Mouse (Mus musculus) heart, embryonic 16.5 days (tissue): ENCODE results near the gene Mcrs1. TPM values are rescaled to one million over a fixed set of nuclear protein-coding genes. Genes with fewer than 3 reads are reported as not detected.
"Not testable (repeated sequence)": the region's sequence is repeated elsewhere in the genome, so short reads cannot be mapped to it uniquely, and the experiment has no call there.

Experiments
- ATAC-seq: fragments of 200-750 bp; cut with Nextera tagmentation; replicated peaks from 2 replicates; pipeline ENCODE4 v1.8.0; 2017; ENCODE audit warnings: moderate number of reproducible peaks; ENCODE audit not compliant: insufficient read depth, low FRiP score; ENCODE audit errors: extremely low read depth
- H3K27ac ChIP-seq: fragments of 300-500 bp; sonication (generic); 2 replicates; pipeline ENCODE4 v1.5.1; 2014; ENCODE audit warnings: mild to moderate bottlenecking, low read length, control low read depth, moderate library complexity
- H3K27me3 ChIP-seq: fragments of 300-500 bp; sonication (generic); 2 replicates; pipeline ENCODE4 v1.6.1; 2014; ENCODE audit warnings: low read length, mixed read lengths; ENCODE audit not compliant: control insufficient read depth, insufficient read depth
- H3K36me3 ChIP-seq: fragments of 300-500 bp; sonication (generic); 2 replicates; pipeline ENCODE4 v1.6.1; 2014; ENCODE audit not compliant: control insufficient read depth, insufficient read depth
- H3K4me1 ChIP-seq: fragments of 300-500 bp; sonication (generic); 2 replicates; pipeline ENCODE4 v1.6.1; 2014; ENCODE audit warnings: low read length, mixed read lengths; ENCODE audit not compliant: control insufficient read depth, insufficient read depth
- H3K4me2 ChIP-seq: fragments of 300-500 bp; sonication (generic); 2 replicates; pipeline ENCODE4 v1.6.1; 2014; ENCODE audit warnings: low read depth, mild to moderate bottlenecking, control low read depth, low read length
- H3K4me3 ChIP-seq: fragments of 300-500 bp; sonication (generic); 2 replicates; pipeline ENCODE4 v1.5.1; 2014; ENCODE audit warnings: mild to moderate bottlenecking, control low read depth, low read length
- H3K9ac ChIP-seq: fragments of 300-500 bp; sonication (generic); 2 replicates; pipeline ENCODE4 v1.6.1; 2014; ENCODE audit warnings: low read length, control low read depth
- H3K9me3 ChIP-seq: fragments of 300-500 bp; sonication (generic); replicated peaks from 2 replicates; pipeline ENCODE4 v1.6.1; 2016; ENCODE audit warnings: low read length; ENCODE audit not compliant: control insufficient read depth
- WGBS: fragments of 180-500 bp; shearing (Covaris S2); extraction: QIAGEN DNeasy Blood & Tissue Kit; methylation state at CpG from one replicate; pipeline ENCODE4 v1.1.7; 2014; 5-methylcytosine and 5-hydroxymethylcytosine counted together
- polyA plus RNA-seq: library from polyadenylated mRNA; unstranded; fragments of >200 nt; fragmentation: Nextera tagmentation; extraction: Ambion mirVana; gene quantifications from 2 replicates; pipeline ENCODE4 v1.2.1, GENCODE M21; 2015

Mcrs1 gene
- polyA plus RNA-seq, 1 experiment from 2014 or later = 155 TPM

- ATAC-seq = no peak
- H3K27ac ChIP-seq = peak overlapping the region; percentile 74
- WGBS = 66% methylated on average over 2 of the region's 2 CpGs
Observed at GRCm38 (mm10) chr15:99254477-99255005, 2.8 kb upstream of the Mcrs1 start.

GRCm38 (mm10) chr15:99253772-99254171 lies 2.0 kb upstream of the Mcrs1 start:
- ATAC-seq = no peak
- peak overlapping the region; percentile 67 for H3K27ac ChIP-seq
- no peak overlapping the region for H3K4me2 ChIP-seq
- peaks cover 33% of the 10 kb centered on the region for H3K4me1 ChIP-seq
- peaks cover 2% of the 10 kb centered on the region; the same call in 1 of the 2 replicates for H3K36me3 ChIP-seq
- no peak overlapping the region for H3K9ac ChIP-seq
- 88% methylated on average over 6 of the region's 6 CpGs for WGBS
- H3K27me3 ChIP-seq = no peaks in the 10 kb centered on the region
- no peak overlapping the region for H3K4me3 ChIP-seq
- no peaks in the 10 kb centered on the region for H3K9me3 ChIP-seq

More at GRCm38 (mm10) chr15:99254477-99255005, 2.8 kb upstream of the Mcrs1 start:
- Histone ChIP-seq H3K4me2 (no peak overlapping the region), H3K27me3 (no peaks in the 10 kb centered on the region), H3K36me3 (peaks cover under 1% of the 10 kb centered on the region; the same call in 1 of the 2 replicates), H3K4me3 (no peak overlapping the region), H3K9me3 (no peaks in the 10 kb centered on the region), H3K4me1 (peaks cover 34% of the 10 kb centered on the region), H3K9ac (no peak overlapping the region; the same call in 1 of the 2 replicates)

DNA sequence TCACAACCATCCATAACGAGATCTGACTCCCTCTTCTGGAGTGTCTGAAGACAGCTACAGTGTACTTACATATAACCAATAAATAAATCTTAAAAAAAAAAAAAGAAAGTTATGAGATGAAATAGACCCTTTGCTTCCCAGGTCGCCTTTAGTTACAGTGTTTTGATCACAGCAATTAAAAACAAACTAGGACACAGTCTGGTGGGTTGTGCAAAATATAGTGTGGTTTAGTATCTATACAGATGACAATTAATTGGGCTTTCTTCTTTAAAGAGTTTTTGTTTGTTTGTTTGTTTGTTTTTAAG lies 1.4 kb upstream of the Mcrs1 start:
- 48% methylated on average over 2 of the region's 2 CpGs for WGBS
- H3K27me3 ChIP-seq, ATAC-seq, H3K9ac ChIP-seq, H3K36me3 ChIP-seq, H3K9me3 ChIP-seq: not testable (repeated sequence)
- Histone ChIP-seq H3K4me2 (peak overlapping the region; percentile 93), H3K4me3 (peak overlapping the region; percentile 69), H3K4me1 (peaks cover 38% of the 10 kb centered on the region), H3K27ac (peak overlapping the region; percentile 100)

DNA sequence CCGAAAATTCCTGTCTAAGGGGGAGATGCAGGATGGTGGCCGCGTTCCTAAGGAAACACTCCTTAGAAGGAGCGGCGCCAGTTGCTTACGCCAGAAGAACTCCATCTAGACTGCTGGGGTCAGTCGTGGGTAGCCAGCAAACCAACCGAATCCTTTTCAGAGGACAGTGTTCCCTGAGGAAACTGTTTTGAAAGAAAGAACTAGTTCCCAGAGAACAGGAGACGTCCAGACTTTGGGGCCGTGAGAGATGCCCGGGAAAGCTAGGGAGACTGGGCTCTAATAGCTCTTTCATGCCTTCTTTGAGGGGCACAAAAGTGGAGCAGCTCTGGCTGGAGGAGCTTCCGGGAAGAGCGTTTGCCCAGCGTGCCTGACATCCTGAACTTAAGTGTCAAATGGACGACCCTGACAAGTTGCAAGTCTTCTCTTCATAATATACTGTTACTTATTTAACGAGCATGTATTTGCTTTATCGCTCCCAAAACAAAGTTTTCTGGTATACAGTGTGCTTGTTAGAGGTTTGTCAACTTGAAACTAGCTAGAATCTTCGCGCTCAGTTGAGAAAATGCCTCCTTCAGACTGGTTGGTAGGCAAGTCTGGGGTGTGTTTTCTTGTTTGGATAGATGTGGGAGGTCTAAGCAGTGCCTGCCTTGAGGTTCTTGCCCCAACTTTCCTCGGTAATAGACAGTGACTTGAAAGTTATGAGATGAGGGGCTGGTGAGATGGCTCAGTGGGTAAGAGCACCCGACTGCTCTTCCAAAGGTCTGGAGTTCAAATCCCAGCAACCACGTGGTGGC lies 817 bp upstream of the Mcrs1 start:
- H3K9ac ChIP-seq = peak overlapping the region; percentile 80
- H3K4me2 ChIP-seq = peak overlapping the region; percentile 93
- peak; percentile 39 for ATAC-seq
- peaks cover 44% of the 10 kb centered on the region for H3K4me1 ChIP-seq
- no peaks in the 10 kb centered on the region for H3K9me3 ChIP-seq
- peak overlapping the region; percentile 100 for H3K27ac ChIP-seq
- 4% methylated on average over 22 of the region's 22 CpGs for WGBS
- peaks cover 2% of the 10 kb centered on the region; the same call in 1 of the 2 replicates for H3K36me3 ChIP-seq
- peak overlapping the region; percentile 69 for H3K4me3 ChIP-seq
- no peaks in the 10 kb centered on the region for H3K27me3 ChIP-seq

DNA sequence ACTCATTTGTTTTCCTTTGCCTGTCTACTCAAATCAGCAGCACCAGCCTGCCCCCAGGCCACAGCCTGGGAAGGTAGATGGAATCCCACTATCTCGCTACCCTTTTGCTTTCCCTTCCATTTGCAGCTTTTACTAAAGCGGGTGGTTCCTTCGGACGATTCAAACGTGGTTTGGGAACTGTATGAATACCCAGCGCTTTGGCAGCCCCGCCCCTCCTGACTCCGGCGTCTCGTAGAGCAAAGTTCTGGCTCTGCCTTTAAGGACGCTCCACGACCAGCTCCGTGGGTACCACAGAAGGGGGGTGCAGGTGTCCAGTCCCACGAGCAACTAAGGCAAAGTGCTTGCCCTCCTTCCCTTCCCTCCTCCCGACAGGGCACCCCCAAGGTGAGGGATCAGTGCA lies 650 bp downstream of the Mcrs1 start:
- peaks cover 11% of the 10 kb centered on the region for H3K36me3 ChIP-seq
- H3K4me1 ChIP-seq = peaks cover 52% of the 10 kb centered on the region
- H3K4me2 ChIP-seq = peak overlapping the region; percentile 78
- peak overlapping the region; percentile 66 for H3K27ac ChIP-seq
- not testable (repeated sequence) for H3K9me3 ChIP-seq, ATAC-seq, H3K27me3 ChIP-seq
- 1% methylated on average over 14 of the region's 15 CpGs for WGBS
- H3K4me3 ChIP-seq = peak overlapping the region; percentile 69
- H3K9ac ChIP-seq = peak overlapping the region; percentile 72

- Histone ChIP-seq H3K9ac (peak overlapping the region; percentile 75), H3K9me3 (no peaks in the 10 kb centered on the region), H3K4me3 (peak overlapping the region; percentile 43), H3K27ac (peak overlapping the region; percentile 98), H3K27me3 (no peaks in the 10 kb centered on the region), H3K36me3 (peaks cover 17% of the 10 kb centered on the region), H3K4me1 (peaks cover 49% of the 10 kb centered on the region), H3K4me2 (peak overlapping the region; percentile 78)
- 79% methylated on average over 11 of the region's 11 CpGs for WGBS
- no peak for ATAC-seq
Observed at GRCm38 (mm10) chr15:99249938-99250337, 1.8 kb downstream of the Mcrs1 start.

- Histone ChIP-seq H3K4me2 (peak overlapping the region; percentile 78), H3K4me1 (peaks cover 40% of the 10 kb centered on the region), H3K9me3 (no peaks in the 10 kb centered on the region), H3K27ac (peak overlapping the region; percentile 98), H3K27me3 (no peaks in the 10 kb centered on the region), H3K36me3 (peaks cover 26% of the 10 kb centered on the region), H3K9ac (peak overlapping the region; percentile 75), H3K4me3 (peak overlapping the region; percentile 43)
- WGBS = 45% methylated on average over 9 of the region's 9 CpGs
- peak; percentile 59 for ATAC-seq
Observed at GRCm38 (mm10) chr15:99248972-99249371, 2.8 kb downstream of the Mcrs1 start.

GRCm38 (mm10) chr15:99246736-99247135 lies 5.0 kb downstream of the Mcrs1 start:
- Histone ChIP-seq H3K9ac (0 out of 2 replicates have a peak overlapping the region, but pooled peaks have one; percentile 25), H3K4me2 (0 out of 2 replicates have a peak overlapping the region, but pooled peaks have one; percentile 3), H3K4me1 (peaks cover 32% of the 10 kb centered on the region), H3K36me3 (peaks cover 39% of the 10 kb centered on the region), H3K27ac (peak overlapping the region; percentile 98)
- H3K4me3 ChIP-seq, H3K27me3 ChIP-seq, H3K9me3 ChIP-seq, ATAC-seq: not testable (repeated sequence)
- WGBS = 75% methylated on average over 6 of the region's 6 CpGs

- H3K36me3 ChIP-seq = peaks cover 43% of the 10 kb centered on the region
- no peak overlapping the region for H3K9ac ChIP-seq
- H3K4me3 ChIP-seq = no peak overlapping the region
- no peak overlapping the region for H3K27ac ChIP-seq
- ATAC-seq = no peak
- H3K4me2 ChIP-seq = no peak overlapping the region
- no peaks in the 10 kb centered on the region for H3K27me3 ChIP-seq
- WGBS = 91% methylated on average over 10 of the region's 10 CpGs
- H3K9me3 ChIP-seq = no peaks in the 10 kb centered on the region
- H3K4me1 ChIP-seq = peaks cover 4% of the 10 kb centered on the region; the same call in 1 of the 2 replicates
Observed at GRCm38 (mm10) chr15:99242045-99242444, 9.7 kb downstream of the Mcrs1 start.
